Mouse (Mus musculus) activated CD4-positive, CD25-positive, alpha-beta regulatory T cell, adult 4 months (primary cell): ENCODE data around the gene Slc17a7. TPM values are rescaled to one million over a fixed set of nuclear protein-coding genes. Genes with fewer than 3 reads are reported as not detected.

Experiments used
- ATAC-seq: one replicate; pipeline ENCODE4 v1.8.0; 2017
- polyA plus RNA-seq, 2 experiments: library from polyadenylated mRNA; unstranded; fragments of 100-300 nt; shearing (Covaris generic); gene quantifications; one replicate each; pipeline ENCODE4 v1.2.1; 2017

Gene Slc17a7
- polyA plus RNA-seq, 2 experiments from 2014 or later: not detected

GRCm38 (mm10) chr7:45208260-45208659 lies 44.5 kb downstream of the Slc17a7 start:
- no peak for ATAC-seq

GRCm38 (mm10) chr7:45211070-45211469 lies 47.3 kb downstream of the Slc17a7 start:
- no peak for ATAC-seq

GRCm38 (mm10) chr7:45211851-45212251 lies 48.1 kb downstream of the Slc17a7 start, which contains the start of gene Dkkl1:
TSS of gene Dkkl1 (minus strand) at chr7:45212147.
- ATAC-seq: peak; percentile 43

- ATAC-seq: no peak
These were observed 48.6 kb downstream of the Slc17a7 start for GRCm38 (mm10) chr7:45212356-45212755.

GRCm38 (mm10) chr7:45213708-45214107 lies 50.0 kb downstream of the Slc17a7 start:
- no peak for ATAC-seq

GRCm38 (mm10) chr7:45215673-45216441 lies 52.1 kb downstream of the Slc17a7 start, which contains the start of gene Tead2:
TSS of gene Tead2 (plus strand) at chr7:45215753.
- no peak for ATAC-seq

GRCm38 (mm10) chr7:45216442-45217183 lies 52.9 kb downstream of the Slc17a7 start:
- ATAC-seq: no peak

- ATAC-seq: no peak
These were observed 57.9 kb downstream of the Slc17a7 start for GRCm38 (mm10) chr7:45221680-45222079.

- ATAC-seq: no peak
These were observed 61.1 kb downstream of the Slc17a7 start for GRCm38 (mm10) chr7:45224826-45225225.

Other genes starting within 250 kb of the Slc17a7 start
- gene Ap2a1, start 234.5 kb upstream of the Slc17a7 start, polyA plus RNA-seq: 1 to 10 TPM; 6.8 to 8.0 TPM
- not detected for gene Tsks, start 220.7 kb upstream of the Slc17a7 start, polyA plus RNA-seq
- under 1 TPM; 0.80 to 0.98 TPM for gene Cpt1c, start 189.1 kb upstream of the Slc17a7 start, polyA plus RNA-seq
- gene Prmt1, start 177.4 kb upstream of the Slc17a7 start, polyA plus RNA-seq: 100 to 1,000 TPM in 1 of 2 experiments, 10 to 100 TPM in 1; 38.0 to 103 TPM
- 100 to 1,000 TPM in 1 of 2 experiments, 10 to 100 TPM in 1; 88.9 to 129 TPM for gene Irf3, start 166.3 kb upstream of the Slc17a7 start, polyA plus RNA-seq
- gene Bcl2l12, start 165.2 kb upstream of the Slc17a7 start, polyA plus RNA-seq: 10 to 100 TPM; 18.4 to 31.8 TPM
- 1 to 10 TPM; 8.6 to 8.7 TPM for gene Scaf1, start 147.6 kb upstream of the Slc17a7 start, polyA plus RNA-seq
- gene Rras, start 146.0 kb upstream of the Slc17a7 start, polyA plus RNA-seq: 1 to 10 TPM; 4.5 to 6.1 TPM
- 10 to 100 TPM in 1 of 2 experiments, 1 to 10 TPM in 1; 9.5 to 11.4 TPM for gene Prr12, start 111.1 kb upstream of the Slc17a7 start, polyA plus RNA-seq
- 100 to 1,000 TPM; 143 to 161 TPM for gene Nosip, start 101.5 kb upstream of the Slc17a7 start, polyA plus RNA-seq
- 1 to 10 TPM in 1 of 2 experiments, under 1 TPM in 1; 0.41 to 1.2 TPM for gene Prrg2, start 101.3 kb upstream of the Slc17a7 start, polyA plus RNA-seq
- gene Rcn3, start 71.7 kb upstream of the Slc17a7 start, polyA plus RNA-seq: 1 to 10 TPM; 4.7 to 5.4 TPM
- 1 to 10 TPM in 1 of 2 experiments, under 1 TPM in 1; 0.78 to 1.1 TPM for gene Fcgrt, start 60.1 kb upstream of the Slc17a7 start, polyA plus RNA-seq
- gene Rps11, start 39.5 kb upstream of the Slc17a7 start, polyA plus RNA-seq: 1,000 to 10,000 TPM; 4,562 to 5,652 TPM
- gene Rpl13a, start 35.2 kb upstream of the Slc17a7 start, polyA plus RNA-seq: 1,000 to 10,000 TPM; 7,090 to 8,122 TPM
- not detected for gene Gm45713, start 27.7 kb upstream of the Slc17a7 start, polyA plus RNA-seq
- 100 to 1,000 TPM; 118 to 125 TPM for gene Flt3l, start 27.5 kb upstream of the Slc17a7 start, polyA plus RNA-seq
- gene Pih1d1, start 9.6 kb upstream of the Slc17a7 start, polyA plus RNA-seq: 10 to 100 TPM; 44.4 to 53.0 TPM
- gene Aldh16a1, start 9.4 kb upstream of the Slc17a7 start, polyA plus RNA-seq: 10 to 100 TPM; 21.4 to 27.4 TPM
- gene Gfy, start 15.6 kb downstream of the Slc17a7 start, polyA plus RNA-seq: not detected
- not detected for gene Pth2, start 17.0 kb downstream of the Slc17a7 start, polyA plus RNA-seq
- under 1 TPM; 0.24 to 0.34 TPM for gene Ccdc155, start 40.9 kb downstream of the Slc17a7 start, polyA plus RNA-seq
- gene Dkkl1, start 48.2 kb downstream of the Slc17a7 start, polyA plus RNA-seq: 10 to 100 TPM; 20.6 to 24.7 TPM
- 1 to 10 TPM; 1.5 to 2.8 TPM for gene Tead2, start 51.8 kb downstream of the Slc17a7 start, polyA plus RNA-seq
- 100 to 1,000 TPM; 420 to 495 TPM for gene Cd37, start 75.2 kb downstream of the Slc17a7 start, polyA plus RNA-seq
- not detected for gene Slc6a16, start 77.1 kb downstream of the Slc17a7 start, polyA plus RNA-seq
- not detected for gene Slc6a21, start 113.6 kb downstream of the Slc17a7 start, polyA plus RNA-seq
- gene Trpm4, start 169.8 kb downstream of the Slc17a7 start, polyA plus RNA-seq: 10 to 100 TPM; 21.7 to 27.8 TPM
- not detected for gene Hrc, start 171.3 kb downstream of the Slc17a7 start, polyA plus RNA-seq
- gene Ppfia3, start 203.1 kb downstream of the Slc17a7 start, polyA plus RNA-seq: not detected
- gene Lin7b, start 206.6 kb downstream of the Slc17a7 start, polyA plus RNA-seq: not detected
- gene Snrnp70, start 231.8 kb downstream of the Slc17a7 start, polyA plus RNA-seq: 100 to 1,000 TPM in 1 of 2 experiments, 10 to 100 TPM in 1; 68.1 to 108 TPM
- gene Kcna7, start 241.7 kb downstream of the Slc17a7 start, polyA plus RNA-seq: not detected
- not detected for gene Ntf5, start 249.7 kb downstream of the Slc17a7 start, polyA plus RNA-seq